Mouse (Mus musculus) urinary bladder, adult 18-20 months (tissue): ENCODE data around the gene Camk1g.

Source experiments
- DNase-seq, 2 experiments: peaks; one replicate each; pipeline ENCODE4 v3.0.0; 2022; ENCODE audit warnings: low spot score in 2 of 2, mixed read lengths in 2 of 2

Camk1g gene

DNA sequence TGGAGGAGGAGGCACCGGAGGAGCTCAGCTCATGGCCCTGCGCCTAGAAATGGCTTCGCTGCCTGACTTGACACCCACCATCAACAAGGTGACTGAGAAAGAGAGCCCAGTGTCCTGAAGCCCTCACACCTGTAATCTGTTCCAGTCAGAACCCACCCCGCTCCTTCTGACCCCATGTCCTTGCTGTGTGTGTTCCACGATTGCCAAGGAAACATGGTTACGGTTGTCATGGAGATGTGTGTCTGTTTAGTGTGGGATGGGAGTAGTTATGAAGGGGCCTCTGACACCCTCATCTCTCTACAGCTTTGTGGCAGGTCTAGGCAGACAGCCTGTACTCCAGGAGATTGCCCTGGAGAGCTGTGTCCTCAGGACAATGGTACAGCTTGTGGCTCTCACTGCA lies 35.6 kb downstream of the Camk1g start:
- DNase-seq = no peak

DNA sequence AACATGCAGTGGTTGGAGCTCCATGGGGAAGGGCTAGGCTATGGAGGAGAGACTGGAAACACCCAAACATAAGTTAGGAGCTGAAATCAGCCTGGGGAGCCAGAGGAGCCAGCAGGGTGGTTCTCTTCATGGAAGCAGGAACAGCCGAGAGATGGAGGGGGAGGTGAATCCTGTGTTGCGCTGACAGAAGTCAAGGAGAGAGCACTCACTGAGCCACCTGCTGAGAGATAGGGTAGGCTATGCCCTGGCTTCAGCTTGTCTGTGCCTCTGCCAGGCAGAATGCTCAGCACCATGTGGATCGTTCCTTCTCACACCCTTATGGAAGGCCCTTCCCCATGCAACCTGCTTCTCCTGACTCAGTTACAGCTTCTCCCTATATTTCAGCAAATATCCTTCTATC lies 36.3 kb downstream of the Camk1g start:
- DNase-seq = no peak

DNA sequence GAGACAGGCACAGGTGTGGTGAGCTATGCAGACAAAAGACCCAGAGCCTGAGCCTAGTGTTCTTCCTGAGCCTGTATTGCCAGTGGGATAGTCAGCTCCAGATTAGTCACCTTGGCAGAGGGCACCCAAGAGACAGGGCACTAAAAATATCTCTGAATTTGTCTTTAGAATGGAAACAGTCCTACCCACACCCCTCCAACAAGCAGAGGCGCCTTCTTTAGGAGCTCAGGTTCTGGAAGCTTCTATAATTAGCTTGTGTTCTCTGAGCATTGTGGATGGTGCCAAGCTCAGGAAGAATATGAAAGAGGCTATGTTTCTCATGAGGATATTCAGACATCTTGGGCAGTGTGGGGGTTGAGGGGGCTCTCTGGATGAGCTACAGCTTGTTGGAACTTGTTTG lies 37.4 kb downstream of the Camk1g start:
- DNase-seq = no peak

DNA sequence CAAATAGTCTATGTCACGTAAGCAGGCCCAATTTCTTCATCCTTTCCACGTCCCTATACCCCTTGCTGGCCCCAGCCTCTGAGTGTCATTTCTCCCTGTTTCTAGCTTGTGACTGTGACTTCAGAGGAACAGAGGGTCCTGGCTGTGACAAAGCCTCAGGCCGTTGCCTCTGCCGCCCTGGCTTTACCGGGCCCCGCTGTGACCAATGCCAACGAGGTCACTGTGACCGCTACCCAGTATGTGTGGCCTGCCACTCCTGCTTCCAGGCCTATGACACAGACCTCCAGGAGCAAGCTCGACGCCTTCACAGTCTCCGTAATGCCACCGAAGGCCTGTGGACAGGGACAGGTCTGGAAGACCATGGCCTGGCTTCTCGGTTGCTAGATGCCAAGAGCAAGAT lies 38.1 kb downstream of the Camk1g start:
- no peak for DNase-seq

DNA sequence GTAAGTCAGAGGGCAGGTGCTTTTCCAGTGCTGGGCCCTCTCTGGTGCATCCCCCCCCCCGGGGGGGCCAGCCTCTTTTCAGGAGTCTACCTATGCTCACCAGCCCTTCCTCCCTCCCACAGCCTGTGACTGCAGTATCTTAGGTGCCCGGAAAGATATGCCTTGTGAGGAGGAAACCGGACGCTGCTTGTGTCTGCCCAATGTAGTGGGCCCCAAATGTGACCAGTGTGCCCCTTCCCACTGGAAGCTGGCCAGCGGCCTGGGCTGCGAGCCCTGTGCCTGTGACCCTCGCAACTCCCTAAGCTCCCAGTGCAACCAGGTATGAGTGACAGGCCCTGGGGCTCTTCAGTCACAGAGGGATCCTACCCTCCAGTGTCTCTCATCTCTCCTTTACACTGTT lies 39.5 kb downstream of the Camk1g start:
- no peak for DNase-seq

DNA sequence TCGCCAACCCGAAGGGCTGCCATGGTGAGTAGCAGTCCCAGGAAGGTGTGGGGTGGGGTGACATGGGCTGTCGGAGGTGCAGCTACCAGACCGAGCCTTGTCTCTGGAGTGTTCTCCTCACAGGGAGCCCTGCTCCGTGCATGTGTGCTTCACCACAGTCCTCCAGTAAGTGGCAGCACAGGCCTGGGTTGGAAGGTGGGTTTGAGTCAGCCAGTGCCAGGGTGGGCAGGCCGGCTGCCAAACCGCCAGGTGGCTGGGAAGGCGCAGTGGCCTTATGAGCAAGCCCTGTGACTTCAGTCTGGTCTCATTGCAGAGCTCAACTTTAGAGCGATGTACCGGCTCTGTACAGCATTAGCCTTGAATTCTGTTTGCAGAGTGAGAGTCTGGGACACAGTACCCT lies 39.9 kb downstream of the Camk1g start:
- no peak for DNase-seq

DNA sequence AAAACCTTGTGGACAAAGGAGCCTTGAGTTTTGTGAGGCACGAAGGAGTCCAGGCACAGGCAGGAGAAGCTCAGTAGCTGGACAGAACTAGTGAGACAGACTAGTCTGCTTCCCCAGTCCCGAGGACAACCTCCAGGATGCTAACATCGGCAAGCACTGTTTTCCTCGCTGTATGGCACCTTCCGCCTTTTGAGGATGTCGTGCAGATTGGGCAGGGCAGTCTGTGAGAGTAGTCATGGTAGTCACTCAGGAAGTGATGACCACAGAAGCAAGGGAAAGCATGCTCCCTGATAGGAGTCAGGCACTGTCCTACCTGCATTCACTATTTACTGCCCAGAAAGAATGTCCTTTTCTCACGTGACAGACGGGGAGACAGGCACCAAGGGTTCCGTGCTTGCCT lies 40.5 kb downstream of the Camk1g start:
- no peak for DNase-seq

DNA sequence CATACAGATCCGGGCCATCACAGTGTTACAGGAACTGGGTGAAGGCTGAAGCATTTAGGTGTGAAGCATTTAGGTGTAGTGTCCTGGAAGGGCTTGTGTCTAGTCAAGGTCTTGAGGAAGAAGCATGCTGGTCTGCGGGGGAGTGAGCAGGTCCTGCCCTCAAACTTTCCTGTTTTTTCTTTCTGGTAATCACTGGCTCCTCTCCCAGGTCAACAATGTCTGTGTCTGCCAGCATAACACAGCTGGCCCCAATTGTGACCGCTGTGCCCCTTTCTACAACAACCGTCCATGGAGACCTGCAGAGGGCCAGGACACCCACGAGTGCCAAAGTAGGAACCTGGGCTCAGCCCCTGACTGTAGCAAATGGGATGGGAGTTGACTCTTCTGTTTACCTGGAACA lies 42.4 kb downstream of the Camk1g start:
- no peak for DNase-seq

DNA sequence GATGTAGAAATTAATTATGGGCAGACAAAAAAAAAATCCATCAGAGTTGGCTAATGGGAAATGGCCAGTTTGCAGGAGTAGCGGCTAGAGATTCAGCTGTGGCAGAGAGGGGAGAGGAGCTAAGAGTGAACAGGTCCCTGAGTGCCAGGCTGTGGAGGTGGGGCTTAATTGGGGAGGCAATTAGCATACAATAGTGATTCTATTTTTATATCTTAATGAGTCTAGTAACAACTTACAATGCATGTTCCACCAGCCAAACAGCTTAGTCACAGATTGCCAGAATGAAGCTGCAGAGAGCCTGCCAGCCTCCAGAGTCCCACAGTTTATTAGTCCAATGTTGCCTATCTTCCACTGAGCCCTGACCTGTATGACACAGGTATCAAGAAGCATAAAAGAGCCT lies 42.9 kb downstream of the Camk1g start:
- DNase-seq = no peak

DNA sequence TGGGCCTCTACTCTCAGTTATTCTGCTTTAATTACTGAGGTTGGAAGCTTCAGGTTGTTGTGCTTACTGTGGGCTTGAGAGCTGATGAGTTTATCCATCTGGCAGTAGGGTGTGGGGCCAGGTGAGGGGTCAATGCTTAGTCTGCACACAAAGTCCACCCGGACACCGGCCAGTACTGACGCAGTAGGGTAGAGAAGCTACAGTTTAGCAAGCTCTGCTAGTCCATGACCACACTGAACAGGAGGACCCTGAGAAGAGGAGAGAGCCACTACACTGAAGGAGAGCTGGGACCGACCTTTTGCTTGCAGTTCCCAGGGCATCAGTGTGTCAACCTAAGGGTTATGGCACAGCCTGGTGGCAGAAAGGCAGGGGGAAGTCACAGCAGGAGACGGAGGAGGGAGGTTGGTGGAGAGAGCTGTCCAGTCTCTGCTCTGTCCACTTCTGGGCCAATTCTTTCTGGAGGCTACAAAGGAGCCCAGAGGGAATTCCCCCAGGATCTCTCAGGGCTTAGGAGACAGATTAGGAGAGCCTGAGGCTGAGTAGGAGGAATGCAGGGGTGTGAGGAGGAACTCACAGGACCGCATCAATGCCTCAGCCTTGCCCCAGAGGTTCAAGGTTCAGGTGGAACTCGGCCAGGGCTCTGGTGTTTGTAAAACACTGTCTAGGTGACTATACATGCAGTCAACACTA lies 43.5 kb downstream of the Camk1g start:
- DNase-seq = no peak

DNA sequence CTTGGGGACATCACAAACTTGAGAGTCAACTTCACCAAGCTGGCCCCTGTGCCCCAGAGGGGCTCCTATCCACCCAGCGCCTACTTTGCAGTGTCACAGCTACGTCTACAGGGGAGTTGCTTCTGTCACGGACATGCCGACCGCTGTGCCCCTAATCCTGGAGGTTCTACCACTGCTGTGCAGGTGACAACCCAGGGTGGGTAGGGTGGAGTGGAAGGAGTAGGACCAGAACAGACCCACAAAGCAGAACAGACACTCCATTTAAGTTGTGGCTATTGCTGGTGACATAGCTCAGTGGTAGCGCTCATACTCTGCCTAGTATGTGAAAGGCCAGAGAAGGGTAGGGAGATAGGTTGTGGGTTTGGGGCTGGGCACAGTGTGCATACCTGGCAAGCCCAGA lies 44.2 kb downstream of the Camk1g start:
- DNase-seq = no peak

DNA sequence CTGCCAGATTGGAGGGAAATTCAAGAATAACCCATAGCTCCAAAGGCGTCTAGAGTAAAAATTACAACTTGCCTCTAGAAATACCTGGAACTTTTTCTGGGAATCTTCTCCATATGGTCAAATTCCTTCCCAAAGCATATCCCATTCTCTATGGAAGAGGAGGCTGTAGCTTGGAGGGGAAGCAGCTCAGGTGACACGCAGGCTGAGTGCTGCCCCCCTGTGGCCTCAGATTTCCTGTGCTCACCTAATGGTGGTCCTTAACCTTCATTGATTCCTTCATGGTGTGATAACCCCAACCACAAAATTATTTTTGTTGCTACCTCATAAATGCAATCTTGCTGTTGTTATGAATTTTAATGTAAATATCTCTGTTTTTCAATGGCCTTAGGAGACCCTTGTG lies 45.9 kb downstream of the Camk1g start:
- no peak for DNase-seq

DNA sequence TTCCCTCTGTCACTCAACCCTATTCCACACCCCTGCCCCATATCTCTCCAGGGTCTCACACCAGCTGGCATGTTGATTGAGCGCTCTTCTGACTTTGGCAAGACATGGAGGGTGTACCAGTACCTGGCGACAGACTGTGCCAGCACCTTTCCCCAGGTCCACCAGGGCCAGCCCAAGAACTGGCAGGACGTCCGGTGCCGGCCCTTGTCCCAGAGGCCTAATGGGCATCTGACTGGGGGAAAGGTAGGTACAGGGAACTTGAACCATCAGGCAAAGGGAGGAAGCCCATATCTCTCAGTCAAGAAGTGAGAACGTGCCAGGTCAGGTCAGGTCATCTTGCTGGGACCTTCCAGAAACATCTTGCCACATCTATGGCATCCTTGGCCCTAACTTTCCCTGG lies 46.4 kb downstream of the Camk1g start:
- no peak for DNase-seq

DNA sequence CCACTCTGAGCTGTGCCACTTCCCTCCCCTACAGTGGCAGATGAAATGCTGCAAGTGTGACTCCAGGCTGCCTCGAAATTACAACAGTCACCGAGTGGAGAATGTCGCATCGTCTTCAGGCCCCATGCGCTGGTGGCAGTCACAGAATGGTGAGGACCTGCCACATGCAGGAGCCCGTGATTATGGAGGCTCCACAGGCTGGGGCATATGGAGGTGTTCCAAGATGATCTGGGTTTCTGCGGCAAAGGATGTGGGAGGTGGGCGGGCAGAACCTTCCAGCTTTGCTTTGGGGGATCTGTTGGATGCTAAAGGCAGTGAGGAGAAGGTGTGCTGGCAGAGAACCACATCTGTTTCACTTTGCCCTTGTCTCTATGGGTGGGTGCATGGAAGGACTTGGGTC lies 49.7 kb downstream of the Camk1g start:
- no peak for DNase-seq

DNA sequence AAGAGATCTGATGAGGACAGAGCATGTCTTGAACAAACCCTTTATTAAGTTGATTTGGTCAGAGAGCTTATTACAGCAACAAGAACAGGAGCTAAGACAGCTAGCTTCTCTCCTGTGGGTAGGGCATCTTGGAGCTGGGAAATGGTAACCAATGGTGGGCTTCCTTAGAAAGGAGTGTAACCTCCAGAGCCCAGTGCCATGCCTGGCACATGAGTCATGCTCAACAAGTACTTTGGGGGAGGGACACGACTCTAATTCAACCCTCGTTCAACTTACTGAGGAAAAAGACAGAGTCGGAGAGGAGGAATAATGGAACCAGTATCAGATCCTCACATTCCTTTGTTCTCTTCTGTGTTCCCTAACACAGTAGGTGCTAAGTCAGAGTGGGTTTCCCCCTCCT lies 50.4 kb downstream of the Camk1g start:
- no peak for DNase-seq

DNA sequence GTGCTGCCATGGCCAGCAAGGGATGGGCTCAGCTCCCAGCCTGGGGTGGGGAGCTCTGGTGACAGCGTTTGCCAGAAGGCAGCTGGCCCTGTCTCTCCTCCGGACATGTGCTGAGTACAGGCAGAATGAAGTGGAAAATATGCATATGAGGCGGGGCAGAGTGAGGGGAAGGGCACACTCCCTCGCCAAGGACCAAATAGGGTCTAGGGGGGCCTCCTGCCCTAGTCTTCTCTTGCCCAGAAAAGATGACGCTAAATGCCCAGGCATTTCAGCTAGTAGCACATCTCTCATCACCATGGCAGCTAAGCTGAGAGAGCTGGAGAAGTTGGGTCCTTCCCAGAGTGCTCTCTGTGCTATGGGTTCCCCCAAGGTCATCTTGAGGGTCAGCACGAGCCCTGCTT lies 52.9 kb downstream of the Camk1g start:
- DNase-seq = peak in 1 of 2 experiments; percentile 66

DNA sequence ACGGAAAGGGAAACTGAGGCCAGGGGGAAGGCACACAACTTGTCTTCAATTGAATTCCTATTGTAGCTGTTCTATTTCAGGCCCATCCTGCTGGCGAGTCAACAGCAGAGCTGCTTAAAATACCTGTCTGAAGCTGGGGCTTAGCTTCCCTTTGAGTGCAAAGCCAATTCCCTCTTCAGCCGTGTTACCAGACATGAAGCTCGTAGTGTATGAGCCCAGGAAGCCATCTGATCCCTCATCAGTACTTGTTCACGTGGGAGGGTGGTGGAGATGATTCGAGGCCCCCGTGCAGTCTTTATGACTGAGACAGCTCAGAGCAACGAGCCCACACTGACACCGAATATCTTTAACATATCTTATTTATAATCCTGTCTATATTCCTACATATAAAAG lies 53.7 kb downstream of the Camk1g start:
- no peak for DNase-seq

DNA sequence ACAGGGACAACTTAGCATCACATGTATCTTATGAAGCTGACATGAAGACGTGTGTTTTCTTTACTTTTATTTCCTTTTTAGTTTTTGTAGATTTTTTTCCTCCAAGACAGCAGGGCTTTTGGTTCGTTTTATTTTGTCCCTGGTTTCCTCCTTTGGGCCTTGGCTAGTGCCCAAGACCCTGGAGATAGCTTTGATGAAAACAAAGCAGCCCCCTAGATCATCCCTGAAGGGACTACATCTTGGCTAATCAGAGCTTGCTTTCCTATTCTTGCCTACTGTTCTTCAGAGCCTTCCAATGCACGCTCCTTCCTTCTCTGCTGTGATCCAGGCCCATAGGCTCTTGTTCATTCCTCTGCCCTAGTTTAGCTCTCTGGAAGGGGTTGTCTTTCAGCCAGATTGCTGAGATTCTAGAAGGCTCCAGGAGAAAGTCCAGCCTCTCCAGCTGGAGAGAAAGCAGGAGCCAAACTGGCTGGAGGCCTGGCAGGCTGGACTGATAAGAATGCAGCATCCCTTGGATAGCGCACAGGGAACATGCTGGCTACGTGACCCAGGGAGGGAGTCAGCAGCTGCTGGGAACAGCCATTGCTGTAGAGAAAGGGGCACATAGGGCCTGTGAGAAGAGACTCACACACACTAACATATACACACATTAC lies 54.3 kb downstream of the Camk1g start:
- peak in 1 of 2 experiments; percentile 84 for DNase-seq

DNA sequence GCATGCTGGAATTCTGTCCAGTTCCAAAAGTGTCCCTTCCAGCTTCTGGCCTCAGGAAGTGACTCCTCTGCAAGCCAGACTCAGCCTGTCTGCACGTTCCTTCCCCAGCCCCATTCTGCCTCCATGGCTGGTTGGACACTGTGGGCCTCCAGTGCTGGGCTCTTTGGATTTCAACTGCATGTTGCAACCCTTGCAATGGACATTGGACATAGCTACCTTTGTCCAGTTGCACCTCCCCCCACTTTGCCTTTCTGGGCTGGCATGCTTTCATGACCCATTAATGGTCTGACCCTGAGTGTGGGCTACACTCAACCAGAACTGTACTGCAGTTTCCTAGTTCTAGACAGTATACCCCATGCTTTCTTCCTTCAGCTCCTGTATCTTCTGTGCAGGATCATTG lies 58.5 kb downstream of the Camk1g start:
- no peak for DNase-seq

DNA sequence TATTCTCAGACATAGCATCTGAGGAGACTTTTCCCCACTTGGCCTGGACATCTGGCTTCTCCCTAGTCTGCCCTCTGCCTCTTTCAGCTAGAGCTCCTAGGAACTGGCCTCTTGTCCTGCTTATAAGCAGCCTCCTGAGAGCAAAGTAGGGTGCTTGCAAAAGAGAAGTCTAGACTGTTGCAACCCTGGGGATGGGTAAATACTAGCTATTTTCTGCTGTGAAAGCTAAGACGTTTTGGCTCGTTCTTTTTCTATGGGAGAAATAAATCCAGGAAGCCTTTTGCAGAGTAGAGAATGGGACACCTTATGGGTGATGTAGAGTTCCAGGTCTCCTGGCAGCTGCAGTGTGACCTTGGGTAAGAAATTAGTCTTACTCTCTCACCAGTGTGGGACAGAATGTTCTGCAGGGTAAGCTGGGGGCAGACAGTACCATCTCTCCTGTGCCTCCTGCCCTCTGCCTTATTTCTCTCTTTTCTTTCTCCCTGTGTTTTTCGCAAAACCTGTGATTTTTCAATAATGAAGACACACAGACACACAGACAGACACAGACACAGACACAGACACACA lies 59.5 kb downstream of the Camk1g start:
- DNase-seq = no peak

DNA sequence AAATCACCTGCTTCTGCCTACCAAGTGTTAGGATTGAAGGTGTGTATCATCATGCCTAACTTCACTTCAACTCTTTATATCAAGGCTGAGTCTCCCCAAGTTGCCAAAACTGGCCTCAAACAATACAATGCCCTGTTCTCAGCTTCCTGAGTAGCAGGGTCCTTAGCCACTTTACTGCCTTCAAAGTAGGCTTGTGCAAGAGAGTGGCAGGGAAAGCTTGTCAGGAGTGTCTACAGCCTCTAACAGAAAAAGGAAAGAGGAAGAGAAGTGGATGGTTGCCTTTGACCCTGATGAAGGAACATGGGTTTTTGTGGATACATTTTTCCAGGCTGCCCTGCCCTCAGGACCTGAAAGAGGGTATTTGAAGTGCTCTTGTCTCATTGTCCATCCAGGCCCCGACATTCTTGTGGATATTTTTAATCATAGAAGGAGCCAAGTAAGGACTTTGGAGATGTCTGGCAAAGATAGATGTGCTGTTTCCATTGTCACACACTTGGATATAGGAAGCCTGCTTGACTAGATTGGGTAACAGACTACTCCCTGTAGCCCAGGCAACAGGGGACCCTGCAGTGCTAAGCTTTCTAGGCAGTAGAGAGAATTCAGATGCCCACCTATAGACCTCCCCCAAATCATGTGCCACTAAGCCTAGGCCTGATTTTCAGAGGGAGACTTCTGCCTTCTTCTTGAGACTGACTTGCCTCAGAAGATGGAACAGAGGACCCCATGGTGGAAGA lies 60.1 kb downstream of the Camk1g start:
- DNase-seq = no peak

DNA sequence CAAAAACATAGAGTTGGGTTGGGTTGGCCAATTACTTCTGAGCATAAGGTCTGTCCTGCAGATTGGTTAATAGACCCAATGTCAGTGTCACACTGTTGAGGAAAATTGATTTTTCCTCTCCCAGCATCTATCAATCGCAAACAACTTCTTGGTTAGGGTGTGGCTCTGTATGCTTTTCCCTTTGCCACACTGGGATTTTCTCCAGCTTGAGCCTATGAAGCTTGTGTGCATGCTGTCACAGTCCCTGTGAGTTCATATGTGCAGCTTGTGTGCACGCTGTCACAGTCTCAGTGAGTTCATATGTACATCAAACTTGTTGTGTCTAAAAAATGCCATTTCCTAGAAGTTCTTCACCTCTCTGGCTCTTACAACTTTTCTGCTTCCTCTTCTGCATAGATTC lies 63.3 kb downstream of the Camk1g start:
- DNase-seq = no peak

DNA sequence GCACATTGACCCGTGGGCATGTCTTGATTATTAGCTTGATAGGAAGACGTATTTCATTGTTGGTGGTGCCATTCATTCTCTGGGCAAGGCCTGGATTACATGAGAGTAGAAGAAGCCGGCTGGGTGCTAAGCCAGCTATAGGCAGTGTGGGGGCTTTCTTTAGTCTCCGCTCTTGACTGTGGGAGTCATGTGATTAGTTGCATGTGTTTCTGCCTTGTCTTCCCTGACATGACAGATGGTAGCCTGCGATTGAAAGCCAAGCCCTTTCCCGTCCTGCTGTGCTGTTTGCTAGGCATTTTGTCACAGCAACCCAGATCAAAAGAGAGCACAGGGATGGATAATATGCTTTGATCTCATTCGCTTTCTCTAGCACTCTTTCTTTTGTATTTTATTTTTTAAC lies 64.7 kb downstream of the Camk1g start:
- no peak for DNase-seq
